Comparison of ENCODE assay signal across 11 mouse cellular contexts in genomic region chr14:55119421-55120134, GRCm38 (mm10). TPM values are rescaled to one million over a fixed set of nuclear protein-coding genes. Genes with fewer than 3 reads are reported as not detected.
A peak's percentile ranks its signal among the peaks of the same experiment; 100 is the strongest.
DNase-seq lines count a peak whose midpoint lies in the region; TF ChIP-seq lines count a peak whose summit lies in the region.
"Had no signal": no experiment of that assay in that cellular context is flagged by ENCODE, and none has a peak within 500 bp of the region (broad histone marks: within the 10 kb centered on the region; RNA-seq: fewer than 3 reads in every experiment).

No protein-coding gene starts in this region.

- peaks cover 1% of the 10 kb centered on the region; the same call in 1 of the 2 replicates for H3K4me1 ChIP-seq in heart, adult 2 months (ENCODE audit: control insufficient read depth, insufficient read depth, low read length)

- H3K4me3 ChIP-seq in heart, adult 2 months: no peak overlapping the region
- H3K4me3 ChIP-seq: forebrain, embryonic 15.5 days had no signal

- no peak overlapping the region for H3K9ac ChIP-seq in heart, adult 2 months (ENCODE audit: low read depth, low read length)
- H3K9ac ChIP-seq: forebrain, embryonic 15.5 days had no signal

- no peak for DNase-seq in heart, adult 2 months
- DNase-seq in heart, postnatal 10 days: no peak
- DNase-seq in right cerebral cortex, adult 18-20 months: peak; percentile 60
- DNase-seq in right cerebral cortex, postnatal 4 days: no peak
- DNase-seq in brain, embryonic 14.5 days (ENCODE audit: low read depth): no peak
- peak; percentile 30 for DNase-seq in splenic B cell, adult 2 months (ENCODE audit: low read depth, low spot score)
- no peak for DNase-seq in layer of hippocampus, adult 9-11 months
- no peak for DNase-seq in right cerebral cortex, postnatal 14 days
- DNase-seq: adrenal gland, adult 8-10 months; heart, adult 18-20 months had no signal

- intact Hi-C loops in heart, adult 2 months (cut with DNase I): no loop called here
- intact Hi-C loops in heart, postnatal 10 days (cut with DNase I): loop anchor here (5.0 kb wide), 1 partner anchor 318 kb away; no protein-coding TSS in a partner anchor

- no peak for TF ChIP-seq EP300 in heart, adult 2 months (IDR thresholded peaks at IDR 0.05; ENCODE audit: insufficient read depth, low read depth, low read length)

- TF ChIP-seq CTCF in heart, adult 2 months (IDR thresholded peaks at IDR 0.05): peak; percentile 57
- peak; percentile 36; the same call in 1 of the 2 replicates for TF ChIP-seq CTCF in brain, embryonic 14.5 days (IDR thresholded peaks at IDR 0.05; ENCODE audit: borderline replicate concordance, extremely low read depth, insufficient read depth, insufficient read length)

- peaks cover 14% of the 10 kb centered on the region for H3K27me3 ChIP-seq in heart, adult 2 months (ENCODE audit: control insufficient read depth, insufficient read depth, low read length)
- peaks cover 2% of the 10 kb centered on the region; the same call in 1 of the 2 replicates for H3K27me3 ChIP-seq in splenic B cell, adult 2 months (ENCODE audit: control insufficient read depth, insufficient read depth, low read length, poor library complexity, severe bottlenecking)
- H3K27me3 ChIP-seq: forebrain, embryonic 15.5 days had no signal

- no peaks in the 10 kb centered on the region for H3K36me3 ChIP-seq in heart, adult 2 months (ENCODE audit: control insufficient read depth, insufficient read depth, low read length)
- H3K36me3 ChIP-seq in splenic B cell, adult 2 months (ENCODE audit: control insufficient read depth, insufficient read depth, low read length, poor library complexity, severe bottlenecking): no peaks in the 10 kb centered on the region
- H3K36me3 ChIP-seq: forebrain, embryonic 15.5 days had no signal

- TF ChIP-seq POLR2A in heart, adult 2 months (IDR thresholded peaks at IDR 0.05; ENCODE audit: insufficient read depth, low read depth, low read length): no peak
- TF ChIP-seq POLR2A in brain, embryonic 14.5 days (IDR thresholded peaks at IDR 0.05; ENCODE audit: borderline replicate concordance, extremely low read depth, insufficient read depth, insufficient read length, poor library complexity, severe bottlenecking): no peak

- no peaks in the 10 kb centered on the region for H3K79me2 ChIP-seq in heart, adult 2 months (replicated peaks; ENCODE audit: control insufficient read depth, insufficient read depth, low read length)

- no peak overlapping the region for H3K27ac ChIP-seq in heart, adult 2 months
- H3K27ac ChIP-seq: forebrain, embryonic 15.5 days had no signal

- 79% methylated on average over 4 of the region's 4 CpGs for WGBS in heart, adult 2 months

RNA-seq across cellular contexts. Expression of gene Jph4, which starts 2.8 kb away (rescaled TPM):
- total RNA-seq in heart, adult 2 months (2021): under 1 TPM in 1 of 2 experiments, not detected in 1; 0.23 TPM
- polyA plus RNA-seq in heart, adult 2 months (2012; rRNA removed): 0.25 and 0.32 TPM in 2 replicates
- under 1 TPM; 0.12 to 0.15 TPM for total RNA-seq in heart, postnatal 10 days (2021)
- polyA plus RNA-seq in brain, embryonic 14.5 days (2012; rRNA removed): 147 and 155 TPM in 2 replicates

RNA-seq across cellular contexts. Expression of gene Ap1g2, which starts 13.2 kb away (rescaled TPM):
- total RNA-seq in heart, adult 2 months (2021): 1 to 10 TPM; 5.3 to 5.6 TPM
- polyA plus RNA-seq in heart, adult 2 months (2012; rRNA removed): 8.2 and 10.2 TPM in 2 replicates
- total RNA-seq in heart, postnatal 10 days (2021): 1 to 10 TPM; 5.5 to 5.7 TPM
- polyA plus RNA-seq in brain, embryonic 14.5 days (2012; rRNA removed): 13.6 and 20.6 TPM in 2 replicates

RNA-seq across cellular contexts. Expression of gene Thtpa, which starts 25.0 kb away (rescaled TPM):
- 10 to 100 TPM; 10.7 to 13.4 TPM for total RNA-seq in heart, adult 2 months (2021)
- polyA plus RNA-seq in heart, adult 2 months (2012; rRNA removed): 8.2 and 9.7 TPM in 2 replicates
- 10 to 100 TPM; 11.3 to 13.8 TPM for total RNA-seq in heart, postnatal 10 days (2021)
- polyA plus RNA-seq in brain, embryonic 14.5 days (2012; rRNA removed): 13.5 and 18.3 TPM in 2 replicates

RNA-seq across cellular contexts. Expression of gene Zfhx2, which starts 27.5 kb away (rescaled TPM):
- 1 to 10 TPM; 3.9 to 4.1 TPM for total RNA-seq in heart, adult 2 months (2021)
- polyA plus RNA-seq in heart, adult 2 months (2012; rRNA removed): 1.1 and 1.3 TPM in 2 replicates
- 1 to 10 TPM; 2.2 to 3.4 TPM for total RNA-seq in heart, postnatal 10 days (2021)
- 10.4 and 34.9 TPM in 2 replicates for polyA plus RNA-seq in brain, embryonic 14.5 days (2012; rRNA removed)

Comparison
In these comparisons a context has a peak if more than half of its experiments do, and no peak if none do; other contexts are left out.
1. DNase-seq: peak in right cerebral cortex, adult 18-20 months (single experiment) and splenic B cell, adult 2 months (single experiment); none in heart, adult 2 months (0 of 2), heart, postnatal 10 days (0 of 2), right cerebral cortex, postnatal 4 days (single experiment), brain, embryonic 14.5 days (single experiment), layer of hippocampus, adult 9-11 months (single experiment) and right cerebral cortex, postnatal 14 days (single experiment).